Mouse (Mus musculus) hindbrain, embryonic 12.5 days (tissue): ENCODE measurements around the gene Med29. TPM values are rescaled to one million over a fixed set of nuclear protein-coding genes. Genes with fewer than 3 reads are reported as not detected.
A peak's percentile ranks its signal among the peaks of the same experiment; 100 is the strongest.

Experiments used
- ATAC-seq: fragments of 200-750 bp; cut with Nextera tagmentation; 2 replicates; pipeline ENCODE4 v1.8.0; 2017; ENCODE audit warnings: moderate TSS enrichment; ENCODE audit not compliant: low FRiP score
- H3K27ac ChIP-seq: fragments of 300-500 bp; sonication (generic); 2 replicates; pipeline ENCODE4 v1.5.1; 2016; ENCODE audit warnings: mild to moderate bottlenecking
- H3K27me3 ChIP-seq: fragments of 300-500 bp; sonication (generic); 2 replicates; pipeline ENCODE4 v1.6.1; 2016; ENCODE audit warnings: mild to moderate bottlenecking
- H3K36me3 ChIP-seq: fragments of 300-500 bp; sonication (generic); 2 replicates; pipeline ENCODE4 v1.6.1; 2016; ENCODE audit warnings: mild to moderate bottlenecking
- H3K4me1 ChIP-seq: fragments of 300-500 bp; sonication (generic); 2 replicates; pipeline ENCODE4 v1.6.1; 2016
- H3K4me2 ChIP-seq: fragments of 300-500 bp; sonication (generic); replicated peaks from 2 replicates; pipeline ENCODE4 v1.6.1; 2016; ENCODE audit warnings: mild to moderate bottlenecking
- H3K4me3 ChIP-seq: fragments of 300-500 bp; sonication (generic); 2 replicates; pipeline ENCODE4 v1.5.1; 2016; ENCODE audit warnings: mild to moderate bottlenecking
- H3K9ac ChIP-seq: fragments of 300-500 bp; sonication (generic); 2 replicates; pipeline ENCODE4 v1.6.1; 2016; ENCODE audit warnings: mild to moderate bottlenecking, moderate library complexity
- H3K9me3 ChIP-seq: fragments of 300-500 bp; sonication (generic); replicated peaks from 2 replicates; pipeline ENCODE4 v1.6.1; 2016; ENCODE audit warnings: mild to moderate bottlenecking
- WGBS: fragments of 180-500 bp; shearing (Covaris S2); methylation state at CpG from one replicate; pipeline ENCODE4 v1.1.7; 2016; 5-methylcytosine and 5-hydroxymethylcytosine counted together
- polyA plus RNA-seq: library from polyadenylated mRNA; unstranded; fragments of >200 nt; fragmentation: Nextera tagmentation; extraction: Ambion mirVana; gene quantifications from 2 replicates; pipeline ENCODE4 v1.2.1, GENCODE M21; 2016

The Med29 gene
- polyA plus RNA-seq, 1 experiment from 2014 or later = 42.2 TPM

- Histone ChIP-seq H3K27me3 (no peaks in the 10 kb centered on the region), H3K4me2 (no peak overlapping the region), H3K9ac (no peak overlapping the region), H3K4me3 (no peak overlapping the region), H3K9me3 (no peaks in the 10 kb centered on the region), H3K27ac (peak overlapping the region; percentile 60; the same call in 1 of the 2 replicates), H3K4me1 (peaks cover 22% of the 10 kb centered on the region), H3K36me3 (peaks cover 65% of the 10 kb centered on the region)
- ATAC-seq = no peak
- WGBS = 20% methylated on average over 5 of the region's 5 CpGs
Measured at GRCm38 (mm10) chr7:28357984-28358383, 34.5 kb downstream of the Med29 start.

- Histone ChIP-seq H3K4me3 (no peak overlapping the region), H3K4me2 (no peak overlapping the region), H3K9ac (no peak overlapping the region), H3K9me3 (no peaks in the 10 kb centered on the region), H3K36me3 (peaks cover 60% of the 10 kb centered on the region), H3K4me1 (peaks cover 22% of the 10 kb centered on the region), H3K27me3 (no peaks in the 10 kb centered on the region), H3K27ac (peak overlapping the region; percentile 60)
- 0% methylated on average over 5 of the region's 5 CpGs for WGBS
- no peak for ATAC-seq
Measured at GRCm38 (mm10) chr7:28356981-28357380, 35.5 kb downstream of the Med29 start.

GRCm38 (mm10) chr7:28355221-28355620 lies 37.3 kb downstream of the Med29 start:
- ATAC-seq = no peak
- Histone ChIP-seq H3K27me3 (no peaks in the 10 kb centered on the region), H3K4me1 (peaks cover 30% of the 10 kb centered on the region), H3K27ac (no peak overlapping the region), H3K9ac (no peak overlapping the region), H3K4me2 (no peak overlapping the region), H3K9me3 (no peaks in the 10 kb centered on the region), H3K36me3 (peaks cover 43% of the 10 kb centered on the region), H3K4me3 (no peak overlapping the region)
- 95% methylated on average over 3 of the region's 3 CpGs for WGBS

- WGBS = 84% methylated on average over 3 of the region's 3 CpGs
- no peak for ATAC-seq
- no peaks in the 10 kb centered on the region for H3K9me3 ChIP-seq
- no peak overlapping the region for H3K4me2 ChIP-seq
- H3K27ac ChIP-seq = no peak overlapping the region
- H3K27me3 ChIP-seq = no peaks in the 10 kb centered on the region
- H3K9ac ChIP-seq = no peak overlapping the region
- peaks cover 35% of the 10 kb centered on the region for H3K4me1 ChIP-seq
- H3K36me3 ChIP-seq = peaks cover 37% of the 10 kb centered on the region
- H3K4me3 ChIP-seq = no peak overlapping the region
Measured at GRCm38 (mm10) chr7:28354596-28354995, 37.9 kb downstream of the Med29 start.

GRCm38 (mm10) chr7:28354113-28354581 lies 38.4 kb downstream of the Med29 start:
- Histone ChIP-seq H3K9ac (no peak overlapping the region), H3K27me3 (no peaks in the 10 kb centered on the region), H3K4me1 (peaks cover 37% of the 10 kb centered on the region), H3K4me2 (no peak overlapping the region), H3K27ac (no peak overlapping the region), H3K36me3 (peaks cover 33% of the 10 kb centered on the region), H3K9me3 (no peaks in the 10 kb centered on the region), H3K4me3 (no peak overlapping the region)
- ATAC-seq = no peak
- WGBS = 85% methylated on average over 3 of the region's 3 CpGs

- H3K9me3 ChIP-seq = no peaks in the 10 kb centered on the region
- 97% methylated on average over 2 of the region's 2 CpGs for WGBS
- no peaks in the 10 kb centered on the region for H3K27me3 ChIP-seq
- no peak overlapping the region for H3K4me3 ChIP-seq
- no peak for ATAC-seq
- no peak overlapping the region for H3K27ac ChIP-seq
- H3K4me2 ChIP-seq = no peak overlapping the region
- H3K4me1 ChIP-seq = peaks cover 32% of the 10 kb centered on the region
- H3K36me3 ChIP-seq = peaks cover 30% of the 10 kb centered on the region
- no peak overlapping the region for H3K9ac ChIP-seq
Measured at GRCm38 (mm10) chr7:28353267-28353666, 39.2 kb downstream of the Med29 start.

- Histone ChIP-seq H3K27ac (no peak overlapping the region), H3K4me2 (peak overlapping the region; percentile 96), H3K27me3 (no peaks in the 10 kb centered on the region), H3K4me3 (peak overlapping the region; percentile 90), H3K36me3 (peaks cover 30% of the 10 kb centered on the region), H3K4me1 (peaks cover 17% of the 10 kb centered on the region), H3K9me3 (no peaks in the 10 kb centered on the region), H3K9ac (peak overlapping the region; percentile 94)
- ATAC-seq = no peak
- WGBS = 57% methylated on average over 4 of the region's 4 CpGs
Measured at GRCm38 (mm10) chr7:28351676-28352191, 40.8 kb downstream of the Med29 start.

- peak within 1 kb of the TSS; percentile 77 for H3K27ac ChIP-seq
- H3K36me3 ChIP-seq = peaks cover 29% of the 10 kb centered on the region
- WGBS = under 1% methylated on average over 47 of the region's 50 CpGs
- H3K27me3 ChIP-seq = no peaks in the 10 kb centered on the region
- H3K4me3 ChIP-seq = peak within 1 kb of the TSS; percentile 90
- peaks cover 15% of the 10 kb centered on the region for H3K4me1 ChIP-seq
- peak within 1 kb of the TSS; percentile 96 for H3K4me2 ChIP-seq
- H3K9ac ChIP-seq = peak within 1 kb of the TSS; percentile 94
- peak; percentile 95 for ATAC-seq
- H3K9me3 ChIP-seq = no peaks in the 10 kb centered on the region
Measured at GRCm38 (mm10) chr7:28350155-28350883, 42.2 kb downstream of the Med29 start, which contains the start of gene Rps16. TSS of gene Rps16 (plus strand) at chr7:28350652.

GRCm38 (mm10) chr7:28348601-28349000 lies 43.9 kb downstream of the Med29 start:
- Histone ChIP-seq H3K4me3 (no peak overlapping the region), H3K4me1 (peaks cover 15% of the 10 kb centered on the region), H3K4me2 (no peak overlapping the region), H3K27ac (no peak overlapping the region), H3K27me3 (no peaks in the 10 kb centered on the region), H3K36me3 (peaks cover 12% of the 10 kb centered on the region), H3K9ac (no peak overlapping the region), H3K9me3 (no peaks in the 10 kb centered on the region)
- WGBS = 86% methylated on average over 7 of the region's 7 CpGs
- no peak for ATAC-seq

- no peaks in the 10 kb centered on the region for H3K9me3 ChIP-seq
- peaks cover 15% of the 10 kb centered on the region for H3K4me1 ChIP-seq
- H3K4me3 ChIP-seq = no peak overlapping the region
- H3K27ac ChIP-seq = no peak overlapping the region
- H3K9ac ChIP-seq = no peak overlapping the region
- no peaks in the 10 kb centered on the region for H3K27me3 ChIP-seq
- 86% methylated on average over 3 of the region's 3 CpGs for WGBS
- H3K4me2 ChIP-seq = no peak overlapping the region
- H3K36me3 ChIP-seq = 0 out of 2 replicates have a peak, but pooled peaks cover 4% of the 10 kb centered on the region
- no peak for ATAC-seq
Measured at GRCm38 (mm10) chr7:28347746-28348145, 44.8 kb downstream of the Med29 start.

GRCm38 (mm10) chr7:28344637-28345036 lies 47.9 kb downstream of the Med29 start:
- no peak overlapping the region for H3K9ac ChIP-seq
- no peaks in the 10 kb centered on the region for H3K36me3 ChIP-seq
- no peak overlapping the region for H3K4me2 ChIP-seq
- H3K4me3 ChIP-seq = no peak overlapping the region
- H3K4me1 ChIP-seq = peaks cover 3% of the 10 kb centered on the region
- no peaks in the 10 kb centered on the region for H3K27me3 ChIP-seq
- no peaks in the 10 kb centered on the region for H3K9me3 ChIP-seq
- no peak overlapping the region for H3K27ac ChIP-seq
- ATAC-seq = no peak
- 5% methylated on average over 4 of the region's 4 CpGs for WGBS

- Histone ChIP-seq H3K27me3 (no peaks in the 10 kb centered on the region), H3K27ac (no peak overlapping the region), H3K9me3 (no peaks in the 10 kb centered on the region), H3K36me3 (no peaks in the 10 kb centered on the region), H3K9ac (0 out of 2 replicates have a peak overlapping the region, but pooled peaks have one; percentile 18), H3K4me2 (no peak overlapping the region), H3K4me1 (peaks cover 9% of the 10 kb centered on the region), H3K4me3 (no peak overlapping the region)
- WGBS = 54% methylated on average over 7 of the region's 7 CpGs
- no peak for ATAC-seq
Measured at GRCm38 (mm10) chr7:28341381-28341780, 51.1 kb downstream of the Med29 start.
